Mouse (Mus musculus): ENCODE results near the gene Lypd1. TPM values are rescaled to one million over a fixed set of nuclear protein-coding genes. Genes with fewer than 3 reads are reported as not detected.

Gene Lypd1
- total and polyA plus RNA-seq, 3 experiments = 0.98 to 20.4 (median 8.5) TPM

Other genes with a start within 250 kb of the Lypd1 start
- under 1 TPM in 1 of 2 experiments, not detected in 1; 0.52 TPM for gene Gpr39, start 236.1 kb downstream of the Lypd1 start, total RNA-seq (2021)
- 0.08 and 0.25 TPM in 2 replicates for gene Gpr39, start 236.1 kb downstream of the Lypd1 start, polyA plus RNA-seq (2012; rRNA removed)